Mouse (Mus musculus) limb, embryonic 15.5 days (tissue): ENCODE data around the gene Nav2. TPM values are rescaled to one million over a fixed set of nuclear protein-coding genes. Genes with fewer than 3 reads are reported as not detected.

ENCODE experiments used
- ATAC-seq: fragments of 200-750 bp; cut with Nextera tagmentation; 2 replicates; pipeline ENCODE4 v1.8.0; 2017; ENCODE audit warnings: low read depth, moderate TSS enrichment; ENCODE audit not compliant: insufficient number of reproducible peaks, low FRiP score, low TSS enrichment
- H3K27ac ChIP-seq: fragments of 300-500 bp; sonication (generic); 2 replicates; pipeline ENCODE4 v1.5.1; 2015; ENCODE audit warnings: moderate library complexity, mild to moderate bottlenecking, inconsistent platforms
- H3K27me3 ChIP-seq: fragments of 300-500 bp; sonication (generic); 2 replicates; pipeline ENCODE4 v1.6.1; 2015; ENCODE audit warnings: inconsistent platforms
- H3K36me3 ChIP-seq: fragments of 300-500 bp; sonication (generic); 2 replicates; pipeline ENCODE4 v1.6.1; 2015; ENCODE audit warnings: inconsistent platforms
- H3K4me1 ChIP-seq: fragments of 300-500 bp; sonication (generic); 2 replicates; pipeline ENCODE4 v1.6.1; 2015; ENCODE audit warnings: inconsistent platforms
- H3K4me2 ChIP-seq: fragments of 300-500 bp; sonication (generic); 2 replicates; pipeline ENCODE4 v1.6.1; 2015; ENCODE audit warnings: mild to moderate bottlenecking, inconsistent platforms
- H3K4me3 ChIP-seq: fragments of 300-500 bp; sonication (generic); 2 replicates; pipeline ENCODE4 v1.5.1; 2015; ENCODE audit warnings: mild to moderate bottlenecking, inconsistent platforms
- H3K9ac ChIP-seq: fragments of 300-500 bp; sonication (generic); 2 replicates; pipeline ENCODE4 v1.6.1; 2015; ENCODE audit warnings: inconsistent platforms
- H3K9me3 ChIP-seq: fragments of 300-500 bp; sonication (generic); 2 replicates; pipeline ENCODE4 v1.6.1; 2016; ENCODE audit warnings: inconsistent platforms
- WGBS: fragments of 180-500 bp; shearing (Covaris S2); methylation state at CpG from one replicate; pipeline ENCODE4 v1.1.7; 2015; 5-methylcytosine and 5-hydroxymethylcytosine counted together
- polyA plus RNA-seq: library from polyadenylated mRNA; unstranded; fragments of >200 nt; fragmentation: Nextera tagmentation; extraction: Ambion mirVana; gene quantifications from 2 replicates; pipeline ENCODE4 v1.2.1, GENCODE M21; 2015

The Nav2 gene
- polyA plus RNA-seq, 1 experiment from 2014 or later, result 17.3 TPM

- ATAC-seq, result no peak
- WGBS, result 17% methylated on average over 2 of the region's 2 CpGs
- Histone ChIP-seq H3K9me3 (no peaks in the 10 kb centered on the region), H3K36me3 (no peaks in the 10 kb centered on the region), H3K27me3 (no peaks in the 10 kb centered on the region), H3K4me1 (peaks cover 14% of the 10 kb centered on the region), H3K9ac (no peak overlapping the region), H3K4me3 (no peak overlapping the region), H3K27ac (no peak overlapping the region), H3K4me2 (no peak overlapping the region)
Observed at GRCm38 (mm10) chr7:49337710-49338109, 429.2 kb downstream of the Nav2 start.

GRCm38 (mm10) chr7:49339953-49340352 is 431.4 kb downstream of the Nav2 start:
- WGBS, result 71% methylated on average over 3 of the region's 3 CpGs
- ATAC-seq, result no peak
- H3K4me2 ChIP-seq, result no peak overlapping the region

GRCm38 (mm10) chr7:49341151-49341918 is 432.8 kb downstream of the Nav2 start:
- H3K9ac ChIP-seq, result no peak overlapping the region
- H3K4me1 ChIP-seq, result peaks cover 26% of the 10 kb centered on the region
- 48% methylated on average over 5 of the region's 5 CpGs for WGBS
- H3K36me3 ChIP-seq, result no peaks in the 10 kb centered on the region
- no peaks in the 10 kb centered on the region for H3K27me3 ChIP-seq
- no peak overlapping the region for H3K27ac ChIP-seq
- H3K4me2 ChIP-seq, result no peak overlapping the region
- H3K9me3 ChIP-seq, result no peaks in the 10 kb centered on the region
- ATAC-seq, result no peak
- no peak overlapping the region for H3K4me3 ChIP-seq

More at GRCm38 (mm10) chr7:49339953-49340352, 431.4 kb downstream of the Nav2 start:
- Histone ChIP-seq H3K27me3 (no peaks in the 10 kb centered on the region), H3K9me3 (no peaks in the 10 kb centered on the region), H3K4me3 (no peak overlapping the region), H3K9ac (no peak overlapping the region), H3K4me1 (peaks cover 26% of the 10 kb centered on the region), H3K36me3 (no peaks in the 10 kb centered on the region), H3K27ac (no peak overlapping the region)

- Histone ChIP-seq H3K27me3 (no peaks in the 10 kb centered on the region), H3K27ac (peak overlapping the region; percentile 83), H3K4me1 (peaks cover 26% of the 10 kb centered on the region), H3K4me2 (no peak overlapping the region), H3K9ac (no peak overlapping the region), H3K9me3 (no peaks in the 10 kb centered on the region), H3K36me3 (no peaks in the 10 kb centered on the region), H3K4me3 (no peak overlapping the region)
- 63% methylated on average over 2 of the region's 2 CpGs for WGBS
- no peak for ATAC-seq
Observed at GRCm38 (mm10) chr7:49341919-49342529, 433.5 kb downstream of the Nav2 start.

GRCm38 (mm10) chr7:49342556-49343080 is 434.1 kb downstream of the Nav2 start:
- no peaks in the 10 kb centered on the region for H3K9me3 ChIP-seq
- H3K9ac ChIP-seq, result no peak overlapping the region
- H3K4me2 ChIP-seq, result peak overlapping the region; percentile 39
- ATAC-seq, result no peak
- H3K4me3 ChIP-seq, result peak overlapping the region; percentile 12; the same call in 1 of the 2 replicates
- H3K27me3 ChIP-seq, result no peaks in the 10 kb centered on the region
- H3K27ac ChIP-seq, result peak overlapping the region; percentile 83
- peaks cover 26% of the 10 kb centered on the region for H3K4me1 ChIP-seq
- WGBS, result 17% methylated on average over 13 of the region's 13 CpGs
- H3K36me3 ChIP-seq, result no peaks in the 10 kb centered on the region

GRCm38 (mm10) chr7:49343081-49343600 is 434.6 kb downstream of the Nav2 start:
- H3K27ac ChIP-seq, result peak overlapping the region; percentile 83
- H3K27me3 ChIP-seq, result no peaks in the 10 kb centered on the region
- H3K9me3 ChIP-seq, result no peaks in the 10 kb centered on the region
- H3K9ac ChIP-seq, result no peak overlapping the region
- H3K36me3 ChIP-seq, result no peaks in the 10 kb centered on the region
- 17% methylated on average over 16 of the region's 16 CpGs for WGBS
- H3K4me1 ChIP-seq, result peaks cover 26% of the 10 kb centered on the region
- H3K4me2 ChIP-seq, result peak overlapping the region; percentile 39
- H3K4me3 ChIP-seq, result peak overlapping the region; percentile 12; the same call in 1 of the 2 replicates
- ATAC-seq, result peak; percentile 77

GRCm38 (mm10) chr7:49343752-49344484 is 435.4 kb downstream of the Nav2 start:
- ATAC-seq, result no peak
- peak overlapping the region; percentile 27; the same call in 1 of the 2 replicates for H3K27ac ChIP-seq
- H3K9ac ChIP-seq, result no peak overlapping the region
- H3K4me2 ChIP-seq, result no peak overlapping the region
- peaks cover 26% of the 10 kb centered on the region for H3K4me1 ChIP-seq
- H3K36me3 ChIP-seq, result no peaks in the 10 kb centered on the region
- no peak overlapping the region for H3K4me3 ChIP-seq
- WGBS, result 42% methylated on average over 4 of the region's 4 CpGs
- no peaks in the 10 kb centered on the region for H3K9me3 ChIP-seq
- no peaks in the 10 kb centered on the region for H3K27me3 ChIP-seq

GRCm38 (mm10) chr7:49347338-49348272 is 439.1 kb downstream of the Nav2 start:
- H3K4me3 ChIP-seq, result no peak overlapping the region
- ATAC-seq, result no peak
- H3K36me3 ChIP-seq, result no peaks in the 10 kb centered on the region
- peaks cover 22% of the 10 kb centered on the region for H3K4me1 ChIP-seq
- 50% methylated on average over 16 of the region's 16 CpGs for WGBS
- H3K4me2 ChIP-seq, result no peak overlapping the region
- H3K27ac ChIP-seq, result no peak overlapping the region
- H3K27me3 ChIP-seq, result no peaks in the 10 kb centered on the region
- H3K9ac ChIP-seq, result no peak overlapping the region
- no peaks in the 10 kb centered on the region for H3K9me3 ChIP-seq

- no peak overlapping the region for H3K9ac ChIP-seq
- H3K4me2 ChIP-seq, result no peak overlapping the region
- no peaks in the 10 kb centered on the region for H3K9me3 ChIP-seq
- no peaks in the 10 kb centered on the region for H3K36me3 ChIP-seq
- no peak overlapping the region for H3K27ac ChIP-seq
- H3K4me1 ChIP-seq, result peaks cover 12% of the 10 kb centered on the region
- ATAC-seq, result no peak
- H3K4me3 ChIP-seq, result no peak overlapping the region
- no peaks in the 10 kb centered on the region for H3K27me3 ChIP-seq
- WGBS, result 33% methylated on average over 2 of the region's 2 CpGs
Observed at GRCm38 (mm10) chr7:49348636-49349035, 440.1 kb downstream of the Nav2 start.

- no peak overlapping the region for H3K4me3 ChIP-seq
- peaks cover 12% of the 10 kb centered on the region; the same call in 1 of the 2 replicates for H3K4me1 ChIP-seq
- H3K9ac ChIP-seq, result no peak overlapping the region
- 76% methylated on average over 8 of the region's 8 CpGs for WGBS
- H3K9me3 ChIP-seq, result no peaks in the 10 kb centered on the region
- no peak overlapping the region for H3K27ac ChIP-seq
- H3K4me2 ChIP-seq, result no peak overlapping the region
- no peaks in the 10 kb centered on the region for H3K27me3 ChIP-seq
- no peaks in the 10 kb centered on the region for H3K36me3 ChIP-seq
- no peak for ATAC-seq
Observed at GRCm38 (mm10) chr7:49350321-49351007, 441.9 kb downstream of the Nav2 start.
